ENCODE assay signal across 8 mouse cellular contexts in genomic region chr16:91352084-91352562, GRCm38 (mm10). TPM values are rescaled to one million over a fixed set of nuclear protein-coding genes. Genes with fewer than 3 reads are reported as not detected.
DNase-seq lines count a peak whose midpoint lies in the region; ATAC-seq and TF ChIP-seq lines count a peak whose summit lies in the region.

No protein-coding gene starts in this region.

- no peaks in the 10 kb centered on the region for H3K36me3 ChIP-seq in forebrain, embryonic 12.5 days (replicated peaks)
- no peaks in the 10 kb centered on the region for H3K36me3 ChIP-seq in hindbrain, embryonic 13.5 days
- H3K36me3 ChIP-seq in midbrain, embryonic 10.5 days: no peaks in the 10 kb centered on the region
- no peaks in the 10 kb centered on the region for H3K36me3 ChIP-seq in small intestine, adult 2 months (ENCODE audit: control insufficient read depth, insufficient read depth, low read length)

- H3K4me1 ChIP-seq in forebrain, embryonic 12.5 days: peaks cover 22% of the 10 kb centered on the region
- peaks cover 12% of the 10 kb centered on the region for H3K4me1 ChIP-seq in hindbrain, embryonic 13.5 days (replicated peaks)
- peaks cover 19% of the 10 kb centered on the region for H3K4me1 ChIP-seq in midbrain, embryonic 10.5 days
- H3K4me1 ChIP-seq in small intestine, adult 2 months (ENCODE audit: control insufficient read depth, insufficient read depth, insufficient read length, low read length): no peaks in the 10 kb centered on the region; the same call in 1 of the 2 replicates

- no peak overlapping the region for H3K4me3 ChIP-seq in forebrain, embryonic 12.5 days (replicated peaks)
- H3K4me3 ChIP-seq in hindbrain, embryonic 13.5 days: no peak overlapping the region
- H3K4me3 ChIP-seq in midbrain, embryonic 10.5 days: no peak overlapping the region
- H3K4me3 ChIP-seq in small intestine, adult 2 months (ENCODE audit: low read depth, low read length): no peak overlapping the region

- H3K9me3 ChIP-seq in forebrain, embryonic 12.5 days: no peaks in the 10 kb centered on the region
- no peaks in the 10 kb centered on the region for H3K9me3 ChIP-seq in hindbrain, embryonic 13.5 days
- H3K9me3 ChIP-seq in midbrain, embryonic 10.5 days (replicated peaks): no peaks in the 10 kb centered on the region

- ATAC-seq in forebrain, embryonic 12.5 days (ENCODE audit: low FRiP score): peak; percentile 27; the same call in 1 of the 2 replicates
- peak; percentile 60; the same call in 1 of the 2 replicates for ATAC-seq in hindbrain, embryonic 13.5 days (ENCODE audit: low FRiP score)

- H3K9ac ChIP-seq in forebrain, embryonic 12.5 days: no peak overlapping the region
- no peak overlapping the region for H3K9ac ChIP-seq in hindbrain, embryonic 13.5 days

- WGBS in forebrain, embryonic 12.5 days: 3% methylated on average over 7 of the region's 7 CpGs
- 7% methylated on average over 7 of the region's 7 CpGs for WGBS in hindbrain, embryonic 13.5 days
- 8% methylated on average over 7 of the region's 7 CpGs for WGBS in midbrain, embryonic 10.5 days
- 5% methylated on average over 7 of the region's 7 CpGs for WGBS in small intestine, adult 2 months

- H3K27me3 ChIP-seq in forebrain, embryonic 12.5 days: peaks cover 53% of the 10 kb centered on the region
- peaks cover 82% of the 10 kb centered on the region for H3K27me3 ChIP-seq in hindbrain, embryonic 13.5 days
- H3K27me3 ChIP-seq in midbrain, embryonic 10.5 days (ENCODE audit: low read depth, poor library complexity, severe bottlenecking): peaks cover 68% of the 10 kb centered on the region
- H3K27me3 ChIP-seq in small intestine, adult 2 months (ENCODE audit: control insufficient read depth, insufficient read depth, low read length): peaks cover 7% of the 10 kb centered on the region

- no peak overlapping the region for H3K4me2 ChIP-seq in forebrain, embryonic 12.5 days
- no peak overlapping the region for H3K4me2 ChIP-seq in hindbrain, embryonic 13.5 days

- H3K27ac ChIP-seq in forebrain, embryonic 12.5 days: no peak overlapping the region
- H3K27ac ChIP-seq in hindbrain, embryonic 13.5 days: no peak overlapping the region
- 0 out of 2 replicates have a peak overlapping the region, but pooled peaks have one; percentile 30 for H3K27ac ChIP-seq in midbrain, embryonic 10.5 days (replicated peaks)
- H3K27ac ChIP-seq in small intestine, adult 2 months (ENCODE audit: insufficient read depth, low read depth, low read length): no peak overlapping the region

- peak; percentile 72 to 93 for DNase-seq in adrenal gland, adult (ENCODE audit: inconsistent age in 2 of 2, low spot score in 1 of 2)
- DNase-seq in adrenal gland, adult 8-10 months: no peak
- peak; percentile 90 for DNase-seq in c-Kit-negative CD71-positive TER-119-positive erythroid progenitor cells, embryonic 14.5 days (ENCODE audit: low read depth, low spot score)
- DNase-seq in left cerebral cortex, adult 9 months (ENCODE audit: low spot score in 2 of 2): peak; percentile 59 to 87
- peak; percentile 78 for DNase-seq in midbrain, embryonic 10.5 days (ENCODE audit: low spot score)

- no peak for TF ChIP-seq POLR2A in small intestine, adult 2 months (IDR thresholded peaks at IDR 0.05; ENCODE audit: low read depth, low read length)

- TF ChIP-seq CTCF in small intestine, adult 2 months (IDR thresholded peaks at IDR 0.05; ENCODE audit: extremely low read depth, insufficient read length, insufficient replicate concordance, low read depth, low read length): peak; percentile 63; the same call in 1 of the 2 replicates

RNA-seq across cellular contexts. Expression of gene Ifnar2, which starts 20.5 kb away (rescaled TPM):
- 100 to 1,000 TPM in 1 of 4 experiments, 10 to 100 TPM in 3; 83.7 to 103 (median 95.8) TPM for total RNA-seq in adrenal gland, adult 8-10 months (2022)
- 29.2 and 29.9 TPM in 2 replicates for polyA plus RNA-seq in forebrain, embryonic 12.5 days (2016; fragmentation: Nextera tagmentation; extraction: Ambion mirVana)
- polyA plus RNA-seq in hindbrain, embryonic 13.5 days (2015; fragmentation: Nextera tagmentation; extraction: Ambion mirVana): 33.2 and 36.3 TPM in 2 replicates
- polyA plus RNA-seq in midbrain, embryonic 10.5 days (2016; fragmentation: Nextera tagmentation; extraction: Ambion mirVana): 26.0 and 27.9 TPM in 2 replicates
- polyA plus RNA-seq in small intestine, adult 2 months (2012; rRNA removed): 12.6 and 25.3 TPM in 2 replicates

RNA-seq across cellular contexts. Expression of gene Gm21970, which starts 39.4 kb away (rescaled TPM):
- total RNA-seq in adrenal gland, adult 8-10 months (2022): under 1 TPM in 1 of 4 experiments, not detected in 3; 0.54 TPM
- polyA plus RNA-seq in forebrain, embryonic 12.5 days (2016; fragmentation: Nextera tagmentation; extraction: Ambion mirVana): not detected in 2 replicates
- polyA plus RNA-seq in hindbrain, embryonic 13.5 days (2015; fragmentation: Nextera tagmentation; extraction: Ambion mirVana): not detected in 2 replicates
- not detected in 2 replicates for polyA plus RNA-seq in midbrain, embryonic 10.5 days (2016; fragmentation: Nextera tagmentation; extraction: Ambion mirVana)
- polyA plus RNA-seq in small intestine, adult 2 months (2012; rRNA removed): not detected in 2 replicates

RNA-seq across cellular contexts. Expression of gene Il10rb, which starts 53.8 kb away (rescaled TPM):
- total RNA-seq in adrenal gland, adult 8-10 months (2022): 100 to 1,000 TPM; 281 to 305 (median 301) TPM
- 5.8 and 6.3 TPM in 2 replicates for polyA plus RNA-seq in forebrain, embryonic 12.5 days (2016; fragmentation: Nextera tagmentation; extraction: Ambion mirVana)
- 10.1 and 11.1 TPM in 2 replicates for polyA plus RNA-seq in hindbrain, embryonic 13.5 days (2015; fragmentation: Nextera tagmentation; extraction: Ambion mirVana)
- 6.9 and 8.9 TPM in 2 replicates for polyA plus RNA-seq in midbrain, embryonic 10.5 days (2016; fragmentation: Nextera tagmentation; extraction: Ambion mirVana)
- 16.8 and 51.2 TPM in 2 replicates for polyA plus RNA-seq in small intestine, adult 2 months (2012; rRNA removed)
